Mouse (Mus musculus): ENCODE measurements around the gene Lyg1. TPM values are rescaled to one million over a fixed set of nuclear protein-coding genes. Genes with fewer than 3 reads are reported as not detected.

The Lyg1 gene
- polyA plus RNA-seq, 1 experiment = not detected

DNA sequence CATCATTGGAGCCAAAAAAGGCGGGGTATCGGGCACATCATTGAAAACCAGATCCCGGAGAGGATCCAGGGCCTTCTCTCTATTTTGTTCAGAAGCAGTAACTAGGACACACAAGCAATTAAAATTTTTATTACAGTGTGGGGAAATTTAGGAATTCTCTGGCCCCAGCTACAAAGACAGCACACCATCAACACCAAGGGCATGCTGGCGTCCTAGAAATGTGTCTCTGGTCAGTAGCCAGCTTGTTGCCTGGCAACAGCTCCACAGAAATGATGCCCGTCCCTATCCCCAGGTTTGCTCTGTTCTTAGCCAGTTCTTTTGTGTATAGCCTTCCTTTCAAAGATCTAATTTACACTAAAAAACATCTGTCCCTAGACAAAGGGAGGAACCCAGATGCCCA, 1.9 kb upstream of the Lyg1 start:
- TF ChIP-seq GATA1 (IDR thresholded peaks at IDR 0.05; ENCODE audit: low read length) = no peak

DNA sequence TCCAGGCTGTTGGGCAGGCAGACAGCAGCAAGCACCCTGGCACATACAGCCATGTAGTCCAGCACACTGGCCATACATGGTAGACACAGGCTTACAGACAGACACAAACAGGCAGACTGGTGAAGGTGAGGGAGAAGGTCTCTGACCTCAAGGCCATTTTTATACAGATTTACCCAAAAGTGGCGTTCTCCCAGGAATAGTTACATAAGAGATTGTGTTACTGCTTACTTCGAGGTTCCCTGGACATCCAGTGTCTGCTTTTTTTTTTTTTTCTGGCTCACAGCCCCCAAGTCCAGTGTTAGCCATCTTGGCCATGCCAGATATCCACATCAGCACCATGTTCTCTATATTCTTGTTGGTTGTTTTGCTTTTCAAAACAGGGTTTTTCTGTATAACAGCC, 957 bp upstream of the Lyg1 start:
- no peak for TF ChIP-seq GATA1 (IDR thresholded peaks at IDR 0.05; ENCODE audit: low read length)

- TF ChIP-seq GATA1 (IDR thresholded peaks at IDR 0.05; ENCODE audit: low read length) = no peak
Observed at GRCm38 (mm10) chr1:37956690-37957431, 698 bp downstream of the Lyg1 start.

DNA sequence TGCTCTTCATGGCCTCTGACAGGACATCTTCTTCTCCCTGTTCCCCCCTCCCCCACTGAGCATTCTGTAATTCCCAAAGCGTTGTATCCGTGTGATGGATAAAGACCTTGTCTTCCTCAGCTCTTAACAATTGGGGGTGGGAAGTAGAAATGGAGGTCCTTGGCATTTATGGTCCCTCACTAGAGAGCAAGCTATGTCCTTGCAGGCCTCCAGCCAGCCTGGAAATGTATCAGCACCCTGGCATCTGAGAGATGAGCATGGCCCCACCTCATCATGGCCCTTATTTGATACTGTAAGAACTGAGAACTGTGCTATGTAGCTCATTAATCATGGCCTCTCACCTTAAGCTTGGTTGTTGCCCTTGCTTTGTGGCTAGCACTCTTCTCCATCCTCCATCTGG, 2.3 kb downstream of the Lyg1 start:
- no peak for TF ChIP-seq GATA1 (IDR thresholded peaks at IDR 0.05; ENCODE audit: low read length)

DNA sequence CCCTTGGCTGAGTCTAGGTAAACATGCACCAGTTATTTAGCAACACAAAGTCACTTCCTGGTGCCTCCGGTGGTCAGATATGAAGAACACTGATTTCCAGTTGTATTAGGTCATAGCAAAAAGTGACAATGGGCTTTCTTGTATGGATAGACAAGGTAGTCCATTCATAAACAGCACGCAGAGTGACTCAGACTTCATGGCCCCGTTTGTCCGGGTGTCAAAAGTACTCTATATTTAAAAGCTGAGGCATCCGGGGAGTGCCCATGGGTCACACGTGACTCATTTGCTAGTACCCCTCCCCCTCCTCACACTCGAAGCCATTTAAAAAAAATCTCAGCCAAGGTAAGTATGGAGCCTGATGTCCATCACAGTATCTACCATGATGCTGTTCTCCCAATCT, 2.8 kb downstream of the Lyg1 start:
- no peak for TF ChIP-seq GATA1 (IDR thresholded peaks at IDR 0.05; ENCODE audit: low read length)

DNA sequence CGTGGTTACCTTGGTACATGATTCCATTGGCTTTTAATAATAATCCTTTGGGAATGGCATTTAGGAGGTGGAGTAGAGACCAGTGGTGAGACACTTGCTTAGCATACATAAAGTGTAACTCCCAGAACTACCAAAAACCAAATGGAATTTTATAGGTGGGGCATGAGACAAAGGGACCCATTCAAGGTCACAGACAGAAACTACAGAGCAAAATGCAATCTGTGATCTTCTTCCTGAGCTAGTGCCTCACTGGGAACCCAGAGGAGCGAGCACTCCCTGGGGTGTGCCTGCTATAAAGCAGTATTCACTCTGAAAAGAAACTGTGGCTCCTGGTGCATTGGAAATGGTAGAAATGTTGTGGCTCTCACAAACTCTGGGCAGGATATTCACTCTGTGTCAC, 8.7 kb downstream of the Lyg1 start:
- TF ChIP-seq GATA1 (IDR thresholded peaks at IDR 0.05; ENCODE audit: low read length) = no peak

DNA sequence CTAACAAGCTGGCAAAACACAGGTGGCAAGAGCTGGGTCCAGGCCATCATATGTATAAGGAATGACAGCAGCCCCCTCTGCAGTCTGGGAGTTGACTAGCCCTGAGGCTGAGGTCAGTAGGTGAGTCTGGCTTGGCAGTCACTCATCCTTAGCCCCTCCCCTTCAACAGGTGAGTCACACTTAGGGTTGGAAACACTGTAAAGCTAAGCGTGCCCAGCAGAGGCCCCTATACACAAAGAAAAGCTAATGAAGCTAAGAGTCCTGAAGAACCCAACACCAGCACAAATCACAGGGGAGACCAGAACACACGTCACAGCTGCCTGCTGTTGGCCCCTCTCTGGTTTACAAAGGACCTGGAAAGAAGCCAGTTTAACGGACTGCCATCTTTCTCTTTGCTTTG, 25.8 kb downstream of the Lyg1 start:
- no peak for TF ChIP-seq GATA1 (IDR thresholded peaks at IDR 0.05; ENCODE audit: low read length)

GRCm38 (mm10) chr1:37925971-37926370, 31.6 kb downstream of the Lyg1 start:
- TF ChIP-seq GATA1 (IDR thresholded peaks at IDR 0.05; ENCODE audit: low read length) = no peak

DNA sequence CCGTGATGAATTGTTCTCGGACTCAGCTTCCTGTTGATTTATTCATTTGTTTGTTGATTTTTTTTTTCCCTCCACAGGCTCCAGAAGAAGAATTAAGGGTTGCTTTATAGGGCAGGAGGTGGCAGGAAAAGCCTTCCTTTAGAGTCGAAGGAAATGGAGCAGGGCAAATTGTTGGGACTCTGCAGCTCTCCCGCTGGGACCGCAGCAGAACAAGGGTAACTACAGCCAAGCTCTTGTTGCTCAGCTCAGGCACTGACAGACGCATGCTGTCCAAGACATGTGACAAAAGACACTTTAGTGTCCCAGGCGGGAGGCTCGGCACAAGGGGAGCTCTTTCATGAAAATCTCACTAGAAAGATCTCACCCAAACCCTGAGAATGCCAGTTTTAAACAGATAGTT, 35.0 kb downstream of the Lyg1 start:
- TF ChIP-seq GATA1 (IDR thresholded peaks at IDR 0.05; ENCODE audit: low read length) = no peak

- no peak for TF ChIP-seq GATA1 (IDR thresholded peaks at IDR 0.05; ENCODE audit: low read length)
Observed at GRCm38 (mm10) chr1:37918096-37918495, 39.5 kb downstream of the Lyg1 start.

DNA sequence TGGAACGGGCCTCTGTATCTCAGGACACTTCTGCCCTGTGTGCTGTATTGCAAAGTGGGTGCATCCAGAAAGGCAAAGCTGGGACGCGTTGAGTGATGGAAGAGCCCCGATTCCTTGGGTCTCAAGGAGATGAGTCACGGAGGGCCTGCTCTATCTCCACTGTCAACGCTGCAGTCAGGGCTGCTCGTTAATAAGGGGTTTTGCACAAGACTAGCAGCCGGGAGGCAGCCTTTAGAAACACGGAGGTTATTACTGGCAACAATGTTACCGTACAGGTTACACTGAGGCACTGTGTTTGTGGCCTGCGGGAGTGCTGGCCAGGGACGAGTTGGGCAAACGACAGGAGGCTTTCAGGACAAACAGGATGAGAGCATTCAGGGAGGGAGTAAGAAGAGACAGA, 39.9 kb downstream of the Lyg1 start:
- TF ChIP-seq GATA1 (IDR thresholded peaks at IDR 0.05; ENCODE audit: low read length) = no peak

- TF ChIP-seq GATA1 (IDR thresholded peaks at IDR 0.05; ENCODE audit: low read length) = no peak
Observed at GRCm38 (mm10) chr1:37916393-37916792, 41.2 kb downstream of the Lyg1 start, which contains the start of gene Lyg2. TSS of gene Lyg2 (minus strand) at chr1:37916493.

DNA sequence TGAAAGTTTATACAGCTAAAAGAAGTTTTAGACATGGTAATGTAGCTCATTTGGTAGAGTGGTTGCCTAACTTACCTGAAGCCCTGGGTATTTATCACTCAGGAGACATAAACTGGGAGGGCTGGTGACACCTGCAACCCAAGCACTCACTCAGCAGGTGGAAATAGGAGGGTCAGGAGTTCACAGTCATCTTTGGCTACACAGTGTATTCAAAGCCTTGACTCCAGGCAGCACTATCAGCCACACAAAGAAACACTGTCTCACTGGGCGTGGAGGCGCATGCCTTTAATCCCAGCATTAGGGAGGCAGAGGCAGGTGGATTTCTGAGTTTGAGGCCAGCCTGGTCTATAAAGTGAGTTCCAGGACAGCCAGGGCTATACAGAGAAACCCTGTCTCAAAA, 44.8 kb downstream of the Lyg1 start:
- TF ChIP-seq GATA1 (IDR thresholded peaks at IDR 0.05; ENCODE audit: low read length) = no peak

DNA sequence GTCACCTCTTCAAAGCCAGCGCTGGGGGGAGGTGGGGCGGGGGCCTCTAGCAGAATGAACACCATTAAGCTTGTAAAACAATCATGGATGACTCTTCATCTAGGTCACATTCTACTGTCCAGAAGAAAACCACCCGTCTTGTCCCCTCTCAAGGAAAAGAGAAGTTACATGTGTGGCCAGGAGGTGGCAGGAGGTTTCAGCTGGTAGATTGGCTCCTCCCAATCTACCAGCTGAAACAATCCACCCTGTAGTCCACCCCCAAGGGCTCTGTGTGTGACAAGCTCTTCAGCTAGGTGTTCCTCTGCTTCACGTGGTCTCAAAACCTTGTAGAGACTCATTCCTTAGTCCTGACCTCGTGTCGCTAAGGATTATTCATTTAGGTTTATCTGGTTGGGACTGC, 54.4 kb downstream of the Lyg1 start:
- TF ChIP-seq GATA1 (IDR thresholded peaks at IDR 0.05; ENCODE audit: low read length) = no peak

DNA sequence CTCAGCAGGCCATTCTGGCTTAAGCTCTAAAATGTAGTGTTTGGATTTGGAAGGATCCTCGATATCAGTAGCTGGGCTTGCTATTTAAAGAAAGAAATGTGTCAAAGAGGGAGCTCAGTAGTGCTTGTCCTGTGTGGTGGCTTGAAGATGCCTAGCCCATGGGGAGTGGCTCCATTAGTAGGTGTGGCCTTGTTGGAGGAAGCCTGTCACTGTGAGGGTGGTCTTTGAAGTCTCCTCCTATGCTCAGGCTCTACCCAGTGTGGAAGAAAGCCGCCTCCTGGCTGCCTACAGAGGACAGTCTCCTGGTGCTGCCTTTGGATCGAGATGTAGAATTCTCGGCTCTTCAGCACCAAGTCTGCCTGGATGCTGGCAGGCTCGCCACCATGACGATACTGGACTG, 57.3 kb downstream of the Lyg1 start:
- no peak for TF ChIP-seq GATA1 (IDR thresholded peaks at IDR 0.05; ENCODE audit: low read length)

DNA sequence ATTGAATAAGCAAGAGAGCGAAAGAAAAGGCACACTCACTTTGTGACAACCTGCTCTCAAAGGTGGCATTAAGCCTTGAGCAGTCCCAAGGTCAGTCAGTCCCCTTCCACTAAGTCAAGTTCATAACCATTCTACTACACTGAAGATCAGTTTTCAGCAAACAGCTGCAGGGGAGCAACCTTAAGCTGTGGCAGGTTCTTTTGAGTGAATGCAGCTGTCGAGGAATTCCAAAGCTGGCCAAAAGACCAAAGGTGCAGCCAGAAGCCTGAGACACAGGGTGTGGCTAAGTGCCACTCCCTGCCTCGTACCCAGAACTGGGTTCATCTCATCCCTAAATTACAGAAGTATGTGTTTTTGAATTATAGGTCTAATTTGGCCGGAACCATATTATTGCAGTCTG, 57.7 kb downstream of the Lyg1 start:
- no peak for TF ChIP-seq GATA1 (IDR thresholded peaks at IDR 0.05; ENCODE audit: low read length)

Other genes with a start within 250 kb of the Lyg1 start
- gene 2010300C02Rik, start 237.7 kb downstream of the Lyg1 start, polyA plus RNA-seq (2012) = 0.01 and 0.03 TPM in 2 replicates
- gene Tsga10, start 91.3 kb downstream of the Lyg1 start, polyA plus RNA-seq (2012) = 0.14 and 0.24 TPM in 2 replicates
- gene Lipt1, start 86.0 kb downstream of the Lyg1 start, polyA plus RNA-seq (2012) = 1.0 and 1.2 TPM in 2 replicates
- 4.4 and 9.5 TPM in 2 replicates for gene Mitd1, start 67.3 kb downstream of the Lyg1 start, polyA plus RNA-seq (2012)
- gene Mrpl30, start 67.3 kb downstream of the Lyg1 start, polyA plus RNA-seq (2012) = 49.9 and 63.3 TPM in 2 replicates
- gene Lyg2, start 41.3 kb downstream of the Lyg1 start, polyA plus RNA-seq (2012) = not detected in 2 replicates
- gene Txndc9, start 40.1 kb upstream of the Lyg1 start, polyA plus RNA-seq (2012) = 2.7 and 2.8 TPM in 2 replicates
- gene Eif5b, start 40.3 kb upstream of the Lyg1 start, polyA plus RNA-seq (2012) = 81.2 and 95.2 TPM in 2 replicates
- gene Rev1, start 172.0 kb upstream of the Lyg1 start, polyA plus RNA-seq (2012) = 21.2 and 24.8 TPM in 2 replicates

Measured in G1E-ER4 (cell line).